Mouse (Mus musculus): ENCODE measurements around the gene Rbm33.
A peak's percentile ranks its signal among the peaks of the same experiment; 100 is the strongest.

The Rbm33 gene

DNA sequence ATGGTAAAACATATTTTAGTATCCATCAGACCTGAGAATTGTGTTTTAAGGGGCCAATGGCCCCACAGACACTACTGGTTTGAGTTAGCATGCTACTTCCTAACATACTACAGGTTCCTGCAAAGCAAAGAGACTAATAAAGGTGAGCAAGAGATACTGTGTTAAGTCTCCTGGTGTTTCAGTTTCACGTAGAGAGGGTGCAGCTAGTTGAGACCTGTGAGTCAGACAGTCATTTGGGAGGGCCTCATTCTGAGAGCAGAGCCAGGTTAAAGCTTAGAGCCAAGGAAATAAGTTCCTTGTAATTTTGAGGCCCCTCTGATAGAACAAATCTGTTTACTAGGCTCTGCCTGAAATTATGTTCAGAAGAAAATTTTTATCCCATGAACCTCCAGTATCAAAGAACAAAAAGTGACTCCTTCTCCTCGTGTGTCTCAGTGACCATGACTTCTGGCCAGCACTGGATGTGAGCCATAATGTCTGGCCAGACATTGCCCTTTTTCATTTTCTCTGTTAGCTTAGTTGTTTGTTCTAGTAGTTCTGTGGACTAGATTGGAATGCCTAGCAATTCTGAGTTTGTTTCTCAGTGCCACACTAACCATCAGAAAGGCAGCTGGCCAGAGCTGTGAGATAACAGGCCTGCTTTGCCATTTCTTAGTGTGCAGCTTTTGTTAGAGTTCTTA lies 95.2 kb downstream of the Rbm33 start:
- DNase-seq (ENCODE audit: low read depth, low spot score) = no peak

DNA sequence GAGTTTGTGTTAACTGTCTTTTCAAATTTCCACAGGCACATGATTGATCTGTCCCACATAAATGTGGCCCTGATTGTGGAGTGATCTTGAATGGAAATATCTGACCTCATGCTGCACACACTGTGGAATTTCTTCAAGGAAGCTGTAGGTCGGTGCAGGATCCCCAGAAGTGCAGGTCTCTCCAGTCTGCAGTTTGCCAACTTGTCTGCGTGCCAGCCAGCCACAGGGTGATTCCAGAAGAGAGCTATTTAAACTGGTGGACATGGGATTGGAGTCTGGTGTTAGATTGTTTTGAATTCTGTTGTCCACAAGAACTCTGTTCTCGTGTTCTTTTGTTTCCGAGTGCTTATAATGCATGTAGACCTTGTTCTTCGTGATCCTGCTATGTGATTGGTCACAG lies 96.6 kb downstream of the Rbm33 start:
- no peak for DNase-seq (ENCODE audit: low read depth, low spot score)

DNA sequence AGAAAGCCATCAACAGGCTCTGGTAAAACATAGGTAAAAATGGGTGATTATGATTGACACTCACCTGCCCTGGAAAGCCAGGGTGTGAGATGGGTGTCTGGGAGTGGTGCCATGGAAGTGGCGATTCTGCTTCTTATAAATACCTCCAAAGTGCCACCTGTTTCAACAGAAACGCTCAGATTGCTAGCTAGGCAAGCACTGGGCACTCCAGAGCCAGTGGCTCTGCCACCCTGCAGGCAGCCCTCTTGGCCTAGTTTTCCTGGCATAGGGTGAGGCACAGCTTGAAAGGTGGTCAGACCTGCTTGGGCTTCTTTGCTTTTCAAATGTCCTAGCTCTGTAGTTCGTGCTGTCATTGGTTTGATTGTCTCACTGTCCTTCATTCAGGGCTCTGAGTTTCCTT lies 97.2 kb downstream of the Rbm33 start:
- DNase-seq (ENCODE audit: low read depth, low spot score) = no peak

DNA sequence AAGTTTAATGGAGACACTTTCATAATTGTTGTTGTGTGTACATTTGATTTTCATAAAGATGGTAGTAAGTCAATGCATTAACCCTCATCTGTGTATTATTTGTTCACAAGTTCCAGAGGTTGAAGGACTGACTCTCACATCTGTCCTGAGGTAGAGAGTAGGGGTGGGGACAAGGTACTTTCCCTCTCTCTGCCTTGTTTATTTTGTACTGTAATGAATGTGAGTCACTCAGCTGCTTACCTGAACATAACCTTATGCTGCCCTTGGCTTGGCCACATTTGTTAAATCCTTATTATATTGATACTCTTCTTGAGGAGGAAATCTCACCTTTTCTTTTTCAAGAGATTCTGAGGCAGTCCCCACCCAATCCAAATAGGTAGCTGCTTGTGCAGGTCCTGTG lies 99.1 kb downstream of the Rbm33 start:
- DNase-seq (ENCODE audit: low read depth, low spot score) = no peak

DNA sequence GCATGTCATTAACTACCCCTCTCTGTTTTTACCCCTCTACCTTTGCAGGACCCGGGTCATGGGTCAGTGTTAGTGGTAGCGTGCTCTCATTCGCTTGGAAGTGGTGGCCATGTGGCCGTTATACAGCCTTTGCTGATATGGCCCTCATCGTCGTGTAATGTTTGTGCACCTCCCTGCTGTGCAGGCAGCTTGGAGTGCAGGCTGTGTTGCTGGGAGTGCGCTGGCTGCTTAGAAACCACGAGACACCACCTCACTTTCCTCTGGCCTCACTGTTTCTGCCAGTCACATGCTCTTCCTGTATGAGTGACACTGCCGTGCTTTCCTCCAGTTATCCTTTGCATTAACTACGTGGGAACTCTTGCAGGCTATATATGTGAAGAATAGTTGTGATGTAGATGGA lies 101.8 kb downstream of the Rbm33 start:
- DNase-seq (ENCODE audit: low read depth, low spot score) = no peak

DNA sequence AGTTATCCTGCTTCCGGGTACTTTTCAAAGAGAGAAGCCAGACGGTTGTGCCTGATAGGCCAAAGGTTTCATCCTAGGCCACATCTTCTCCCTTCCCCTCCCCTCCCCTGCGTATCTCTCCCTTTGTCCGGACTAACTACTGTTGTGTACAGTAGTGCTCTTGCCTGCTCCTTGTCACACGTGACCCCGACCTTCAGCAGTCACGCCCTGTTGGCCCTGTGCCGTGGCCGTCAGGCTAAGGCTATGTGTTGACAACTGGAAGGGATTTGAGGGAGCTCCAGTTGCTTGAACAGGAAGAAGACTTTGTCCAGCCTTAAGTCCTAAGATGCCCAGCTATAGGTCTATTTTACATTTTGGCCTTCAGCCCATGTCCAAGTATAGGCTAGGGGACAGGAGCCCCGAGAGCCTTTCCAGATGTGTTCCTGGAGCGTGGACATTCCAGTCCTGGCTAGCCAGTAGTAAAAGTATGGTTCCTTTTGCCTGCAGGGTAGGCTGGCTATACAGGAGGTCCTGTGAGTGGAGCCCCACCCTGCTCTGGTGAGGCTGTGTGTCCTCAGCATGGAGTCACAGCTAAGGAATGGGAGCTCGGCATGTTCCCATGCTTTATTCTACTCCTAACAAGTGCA lies 102.8 kb downstream of the Rbm33 start:
- DNase-seq (ENCODE audit: low read depth, low spot score) = no peak

DNA sequence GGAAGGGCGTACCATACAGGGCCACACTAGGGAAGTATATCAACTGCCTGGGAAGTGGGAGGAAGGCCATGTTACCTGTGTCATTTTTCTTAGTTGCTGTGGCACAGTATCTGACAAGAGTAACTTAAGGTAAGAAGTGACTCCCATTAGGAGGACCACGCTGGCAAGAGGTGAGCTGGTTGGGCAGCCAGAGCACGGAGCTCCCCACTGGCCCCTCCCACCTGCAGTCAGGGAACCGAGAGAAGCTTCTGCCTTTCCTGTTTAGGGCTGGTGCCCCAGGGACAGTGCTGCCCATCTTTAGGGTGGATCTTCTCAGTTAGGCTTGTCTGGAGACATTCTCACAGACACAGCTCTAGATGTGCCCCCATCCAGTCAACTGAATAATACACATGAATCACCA lies 106.9 kb downstream of the Rbm33 start:
- no peak for DNase-seq (ENCODE audit: low read depth, low spot score)

DNA sequence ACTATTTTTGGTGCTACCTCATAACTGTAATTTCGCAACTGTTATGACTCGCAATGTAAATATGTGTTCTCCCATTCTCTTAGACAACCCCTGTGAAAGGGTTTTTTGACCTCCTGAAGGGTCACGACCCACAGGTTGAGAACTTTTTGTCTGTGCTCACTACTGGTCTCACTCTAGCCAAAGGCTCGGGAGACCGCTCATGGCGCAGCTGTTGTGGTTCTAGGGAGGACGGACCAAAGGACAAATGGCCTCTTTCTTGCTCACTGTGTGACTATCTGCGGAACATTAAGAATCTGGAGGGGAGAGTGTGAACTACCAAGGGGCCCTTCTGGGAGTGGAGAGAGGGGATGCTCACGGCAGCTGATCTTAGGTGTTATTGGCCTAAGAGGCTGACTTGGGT lies 109.0 kb downstream of the Rbm33 start:
- no peak for DNase-seq (ENCODE audit: low read depth, low spot score)

DNA sequence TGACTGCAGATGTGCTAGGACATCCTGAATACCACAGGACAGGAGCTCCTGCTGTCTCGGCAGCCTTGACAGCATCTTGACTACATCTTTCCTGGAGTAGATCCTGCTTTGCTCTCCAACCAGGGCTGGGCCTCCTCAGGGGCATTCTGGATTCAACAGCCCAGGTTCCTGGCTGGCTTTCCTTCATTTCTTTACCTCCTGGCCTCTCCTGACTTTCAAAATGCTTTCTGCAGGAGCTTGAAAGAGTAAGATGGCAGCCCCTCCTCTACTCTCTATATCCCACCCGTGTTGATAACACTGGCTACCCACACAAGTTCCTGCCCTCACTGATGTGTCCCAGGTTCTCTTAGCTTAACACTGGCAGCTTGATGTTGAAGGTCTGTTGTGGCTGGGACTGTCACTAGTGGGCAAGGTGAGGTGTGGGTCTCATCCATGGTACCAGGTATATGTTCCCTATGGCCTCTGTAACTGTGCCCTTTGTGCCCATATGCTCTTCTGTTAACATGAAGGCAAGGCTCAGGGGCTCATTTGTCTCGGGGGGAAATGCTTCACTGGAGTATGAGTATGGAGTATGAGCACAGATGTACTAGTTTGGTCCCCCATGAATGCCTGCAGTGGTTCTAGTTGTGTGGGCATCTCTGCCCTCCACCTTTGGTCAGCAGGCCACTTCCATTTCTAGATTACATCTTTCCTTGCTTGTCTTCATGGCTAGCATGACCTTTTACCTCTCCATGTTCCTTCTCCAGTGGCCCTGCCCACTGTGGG lies 133.4 kb downstream of the Rbm33 start:
- DNase-seq (ENCODE audit: low read depth, low spot score) = no peak

DNA sequence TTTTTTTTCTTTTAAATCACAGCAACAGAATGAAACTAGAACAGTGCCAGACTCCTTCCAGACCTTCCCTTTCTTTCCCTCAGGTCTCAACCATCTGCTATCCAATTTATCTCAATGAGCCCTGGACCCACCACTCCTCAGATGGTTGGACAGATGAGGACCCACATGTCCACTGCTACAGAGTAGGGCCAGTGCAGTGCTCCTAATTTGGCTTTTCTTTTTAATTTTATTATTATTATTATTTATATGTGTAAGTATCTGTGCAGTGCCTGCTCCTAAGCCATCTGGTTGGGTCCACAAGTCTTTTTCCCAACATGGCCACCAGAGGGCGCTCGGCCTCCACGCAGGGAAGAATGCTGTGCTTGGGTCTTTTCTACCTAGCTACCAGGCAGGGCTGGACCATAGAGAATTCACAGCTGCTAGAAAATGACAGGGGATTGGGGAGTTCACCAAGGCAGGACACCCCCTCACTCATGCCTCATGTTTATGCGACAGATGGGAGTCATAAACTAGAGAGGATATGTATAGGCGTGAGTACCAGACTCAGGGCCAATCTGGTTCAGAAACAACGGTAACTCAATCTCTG lies 134.2 kb downstream of the Rbm33 start:
- DNase-seq (ENCODE audit: low read depth, low spot score) = peak; percentile 25

DNA sequence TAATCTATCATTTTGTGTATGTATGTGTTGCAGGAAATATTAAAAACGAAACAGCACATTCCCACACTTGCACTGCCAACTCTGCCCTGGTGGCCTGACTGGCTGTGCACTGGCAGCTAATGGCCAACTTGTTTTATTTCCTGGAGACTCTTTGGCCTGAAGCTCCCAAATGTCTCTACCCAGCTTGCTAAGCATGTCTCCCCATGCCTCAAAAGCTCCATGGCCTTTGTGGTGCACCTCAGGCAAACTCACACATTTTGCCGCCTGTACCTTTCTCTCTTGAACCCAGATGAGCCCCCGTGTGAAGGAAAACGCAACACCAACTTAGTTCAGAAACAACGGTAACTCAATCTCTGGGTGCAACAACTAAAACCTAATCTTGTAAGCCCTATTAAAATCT lies 136.2 kb downstream of the Rbm33 start:
- no peak for DNase-seq (ENCODE audit: low read depth, low spot score)

DNA sequence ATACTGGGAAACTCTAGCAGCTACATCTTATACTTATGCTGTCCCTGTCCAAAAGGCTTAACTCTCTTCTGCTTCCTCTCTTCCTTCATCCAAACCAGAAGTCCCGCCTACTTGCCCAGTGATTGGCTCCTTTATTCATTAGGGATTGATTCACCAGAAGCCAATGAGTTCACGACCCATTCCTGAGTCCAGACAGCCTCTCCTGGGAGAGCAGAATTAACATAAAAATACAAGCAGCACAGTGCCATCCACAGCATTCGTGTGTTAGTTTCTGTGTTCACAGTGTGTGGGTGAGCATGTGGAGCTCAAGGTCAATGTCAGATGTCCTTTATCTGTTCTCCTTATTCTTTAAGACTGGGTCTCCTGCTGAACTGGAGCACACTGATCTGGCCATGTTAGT lies 136.6 kb downstream of the Rbm33 start:
- no peak for DNase-seq (ENCODE audit: low read depth, low spot score)

DNA sequence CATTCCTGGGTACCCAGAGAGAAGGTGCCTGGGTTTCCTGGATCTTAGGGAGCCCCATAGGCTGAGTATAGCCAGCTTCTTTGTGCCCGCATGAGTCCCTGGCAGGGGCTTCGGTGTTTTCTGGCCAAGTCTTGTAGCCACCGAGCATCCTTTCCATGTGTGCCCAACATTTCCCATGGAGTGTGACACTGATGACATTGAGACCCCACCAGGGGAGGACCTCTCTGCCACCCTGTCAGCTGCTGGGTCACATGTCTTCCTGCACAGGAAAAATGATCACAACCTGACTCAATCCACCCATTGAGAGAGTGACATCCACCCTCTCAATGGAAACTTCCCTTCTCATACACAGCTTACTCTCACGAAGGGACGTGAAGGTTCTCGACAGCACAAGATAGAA lies 137.6 kb downstream of the Rbm33 start:
- DNase-seq (ENCODE audit: low read depth, low spot score) = no peak

DNA sequence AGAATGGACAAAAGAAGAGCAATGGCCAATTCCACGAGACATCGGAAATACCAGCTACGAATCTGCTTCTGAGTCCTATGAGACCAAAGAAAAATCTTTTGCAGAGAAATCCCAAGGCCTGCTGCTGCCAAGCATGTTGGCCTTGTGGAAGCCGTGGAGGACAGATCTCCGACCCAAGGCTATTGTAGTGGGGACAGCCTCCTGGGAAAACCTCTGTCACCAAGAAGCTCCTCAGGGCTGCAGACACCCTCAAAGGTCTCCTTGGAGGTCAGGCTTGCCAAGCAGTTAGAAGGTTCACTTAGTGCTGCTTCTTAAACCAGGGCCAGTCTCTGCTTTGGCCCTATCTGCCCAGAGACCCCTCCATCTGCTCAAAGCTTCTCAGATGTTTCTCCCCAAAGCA lies 138.8 kb downstream of the Rbm33 start:
- no peak for DNase-seq (ENCODE audit: low read depth, low spot score)

DNA sequence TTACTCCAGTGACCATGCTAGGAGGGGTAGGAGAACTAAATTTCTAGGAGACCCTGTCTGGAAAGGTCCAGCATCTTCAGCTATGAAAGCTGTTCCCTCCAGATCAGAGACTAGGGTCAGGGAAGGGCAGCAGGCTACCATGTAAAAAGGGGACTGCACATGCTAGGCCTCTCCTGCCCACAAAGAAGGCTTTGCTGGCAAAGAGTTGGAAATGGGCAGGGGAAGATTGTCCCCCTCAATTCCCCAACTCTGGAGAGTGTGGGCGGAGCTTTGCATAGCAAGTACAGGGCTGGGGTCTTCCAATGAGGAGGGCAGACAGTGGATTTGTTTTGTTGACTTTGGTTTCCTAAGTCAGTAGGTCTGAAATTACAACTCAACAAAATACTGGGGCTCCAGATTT lies 139.4 kb downstream of the Rbm33 start:
- DNase-seq (ENCODE audit: low read depth, low spot score) = no peak

DNA sequence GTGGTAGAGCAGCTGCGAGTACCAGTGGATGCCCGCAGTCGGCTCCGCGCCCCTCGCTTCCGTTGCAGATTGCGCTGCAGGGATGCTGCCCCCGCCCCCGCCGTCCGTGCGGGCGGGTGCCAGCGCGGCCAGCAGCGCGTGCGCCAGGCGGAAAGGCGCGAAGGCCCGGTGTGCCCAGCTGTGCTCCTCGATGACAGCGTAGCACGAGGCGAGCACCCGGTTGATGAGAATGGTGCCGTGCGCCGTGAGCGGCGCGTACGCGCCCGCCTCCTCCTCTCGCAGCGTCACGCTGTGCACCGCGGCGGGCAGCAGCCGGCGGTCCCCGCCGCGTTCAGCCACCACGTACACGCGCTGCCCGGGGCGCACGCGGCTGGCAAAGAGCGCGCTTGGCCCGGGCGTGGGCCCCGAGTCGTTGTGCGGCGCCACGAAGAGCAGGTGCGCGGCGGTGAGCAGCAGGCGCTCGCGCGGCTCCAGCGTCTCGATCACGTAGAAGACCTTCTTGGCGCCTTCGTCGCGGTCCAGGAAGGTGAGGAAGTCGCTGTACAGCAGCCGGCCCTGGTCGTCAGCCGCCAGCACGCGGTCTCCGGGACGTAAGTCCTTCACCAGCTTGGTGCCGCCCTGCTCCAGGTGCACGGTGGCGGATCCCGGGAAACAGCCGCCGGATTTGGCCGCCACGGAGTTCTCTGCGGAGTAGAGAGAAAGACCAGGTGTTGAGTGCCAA lies 141.2 kb downstream of the Rbm33 start:
- no peak for DNase-seq (ENCODE audit: low read depth, low spot score)

DNA sequence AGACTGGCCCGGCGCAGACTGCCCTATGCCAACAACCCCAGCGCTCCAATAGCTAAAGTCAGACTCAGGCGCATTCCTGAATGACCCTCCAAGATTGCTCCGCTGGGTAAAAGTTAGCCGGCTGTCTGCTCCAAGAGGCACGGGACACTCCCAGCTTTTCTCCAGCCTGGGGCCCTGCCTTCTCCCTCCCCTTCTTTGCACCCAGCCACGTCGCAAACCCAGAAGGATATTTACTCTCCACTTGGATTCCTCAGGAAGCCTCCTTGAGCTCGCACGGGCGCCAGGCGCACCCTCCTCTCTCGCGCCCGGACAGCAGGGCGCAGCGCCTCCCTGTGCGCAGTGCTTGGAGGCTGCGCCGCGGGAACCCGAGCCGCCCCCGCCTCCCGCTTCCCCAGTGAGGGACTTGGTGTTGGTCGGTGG lies 141.9 kb downstream of the Rbm33 start:
- DNase-seq (ENCODE audit: low read depth, low spot score) = no peak

DNA sequence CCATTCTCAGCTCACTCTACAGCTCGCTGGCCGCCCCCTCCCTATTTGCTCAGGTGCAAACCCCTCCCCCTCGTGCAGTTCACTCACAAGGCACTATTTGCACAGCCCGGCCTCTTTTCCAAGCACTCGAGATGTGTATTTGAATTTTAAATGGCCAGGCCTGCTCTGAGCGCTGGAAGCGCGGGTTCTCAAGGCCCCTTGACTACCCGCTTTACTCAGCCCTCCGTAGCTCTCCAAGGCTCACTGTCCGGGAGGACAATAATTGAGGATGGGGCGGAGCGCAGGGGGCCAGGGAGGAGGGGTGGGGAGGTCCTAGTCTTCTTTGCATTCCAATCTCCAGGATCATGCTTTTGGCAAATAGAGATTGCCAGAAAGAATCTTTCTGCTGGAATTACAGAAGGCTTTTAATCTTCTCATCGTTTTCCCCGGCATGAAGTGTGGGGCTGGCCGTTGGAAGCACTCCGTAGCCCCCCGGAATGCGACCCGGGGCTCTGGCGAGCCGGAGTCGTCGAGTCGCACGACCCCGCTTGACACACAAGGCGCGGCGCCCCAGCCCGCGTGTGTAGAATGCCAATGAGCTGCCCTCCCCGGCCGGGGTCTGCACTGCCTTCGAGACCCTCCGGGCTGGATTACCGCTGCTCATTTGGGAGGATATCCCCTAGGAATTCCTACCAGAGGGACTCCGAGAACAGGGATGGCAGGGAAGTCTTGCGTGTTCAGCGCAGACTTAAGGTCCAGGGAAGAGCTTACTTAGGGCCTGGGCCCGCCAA lies 142.7 kb downstream of the Rbm33 start:
- DNase-seq (ENCODE audit: low read depth, low spot score) = no peak

DNA sequence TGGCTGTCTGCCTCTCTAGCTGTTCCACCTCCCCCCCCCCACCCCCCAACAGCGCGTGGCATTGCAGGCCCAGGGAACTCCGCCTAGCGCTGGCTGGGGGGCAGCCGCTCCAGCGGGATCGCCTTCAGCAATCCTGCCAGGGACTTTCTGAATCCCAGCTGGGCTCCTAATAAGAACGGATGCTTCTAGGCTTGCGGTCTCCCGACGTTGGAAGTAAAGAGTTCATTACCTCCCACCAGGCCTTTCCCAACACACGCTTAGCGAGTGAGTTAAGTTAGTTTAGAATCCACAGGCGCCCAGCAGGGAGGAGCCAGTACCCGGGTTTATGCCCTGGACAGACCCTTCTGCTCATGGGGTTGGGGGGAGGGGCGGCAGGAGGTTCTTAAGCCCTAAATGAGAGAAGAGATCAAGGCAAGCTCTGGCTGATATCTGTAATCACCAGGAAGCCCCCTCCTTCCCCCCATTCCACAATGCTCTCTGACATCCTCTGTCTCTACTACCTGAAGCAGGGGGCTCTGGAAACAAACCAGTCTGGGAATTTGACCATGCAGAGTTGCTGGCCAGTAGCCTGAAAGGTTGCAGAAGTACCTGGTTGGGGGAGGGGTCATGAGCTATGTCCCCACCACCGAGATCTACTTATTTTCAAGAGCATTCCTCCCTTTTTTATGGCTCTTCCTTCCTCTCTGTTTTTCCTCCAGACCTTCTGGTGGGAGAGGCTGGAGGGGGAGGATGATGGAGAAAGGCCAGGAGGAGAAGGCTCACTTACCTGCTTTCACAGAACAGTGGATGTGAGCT lies 143.8 kb downstream of the Rbm33 start:
- DNase-seq (ENCODE audit: low read depth, low spot score) = no peak

DNA sequence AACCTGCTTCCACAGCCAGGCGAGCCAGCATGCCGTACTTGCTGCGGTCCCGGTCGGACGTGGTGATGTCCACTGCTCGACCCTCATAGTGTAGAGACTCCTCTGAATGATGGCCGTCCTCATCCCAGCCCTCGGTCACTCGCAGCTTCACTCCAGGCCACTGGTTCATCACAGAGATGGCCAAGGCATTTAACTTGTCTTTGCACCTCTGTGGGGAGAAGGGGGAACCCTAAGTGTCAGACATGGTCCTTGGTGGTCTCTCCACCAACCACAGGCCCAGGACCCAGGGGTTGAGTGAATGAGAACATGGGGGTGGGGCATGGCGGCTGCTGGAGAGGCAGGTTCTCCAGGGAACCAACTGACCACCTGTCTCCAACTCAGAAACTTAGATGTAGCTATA lies 144.5 kb downstream of the Rbm33 start:
- no peak for DNase-seq (ENCODE audit: low read depth, low spot score)

Data from skeletal muscle tissue, adult 2 months (tissue).